Mouse (Mus musculus): ENCODE measurements around the gene Tap2.

DNA sequence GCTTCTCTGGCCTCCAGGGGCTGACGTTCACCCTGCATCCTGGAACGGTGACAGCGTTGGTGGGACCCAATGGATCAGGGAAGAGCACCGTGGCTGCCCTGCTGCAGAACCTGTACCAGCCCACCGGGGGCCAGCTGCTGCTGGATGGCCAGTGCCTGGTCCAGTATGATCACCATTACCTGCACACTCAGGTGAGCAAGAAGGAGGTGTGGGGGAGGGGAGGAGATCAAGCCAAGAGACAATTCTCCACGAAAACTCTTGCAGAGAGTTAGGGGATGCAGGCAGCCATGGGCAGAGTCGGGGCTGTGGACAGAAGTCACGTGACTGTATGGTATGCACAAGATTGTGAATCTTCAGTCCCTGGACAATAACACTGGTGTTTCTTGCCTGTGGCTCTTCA, 9.9 kb upstream of the Tap2 start:
- TF ChIP-seq POLR2A (IDR thresholded peaks at IDR 0.05; ENCODE audit: insufficient read depth, low read depth, low read length) (no peak), CTCF (IDR thresholded peaks at IDR 0.05; ENCODE audit: insufficient read depth, low read depth, low read length) (no peak)
